Mouse (Mus musculus) kidney, adult 2 months (tissue): Measurements from ENCODE around the gene Rasal2. TPM values are rescaled to one million over a fixed set of nuclear protein-coding genes. Genes with fewer than 3 reads are reported as not detected.
A peak's percentile ranks its signal among the peaks of the same experiment; 100 is the strongest.

Experiments used
- DNase-seq: peaks from one replicate; pipeline ENCODE4 v3.0.0; 2021
- H3K27ac ChIP-seq: fragments of 200-500 bp; 2 replicates; pipeline ENCODE4 v1.5.1; 2012; ENCODE audit warnings: low read depth, low read length, control low read depth, inconsistent platforms; ENCODE audit not compliant: insufficient read depth
- H3K27me3 ChIP-seq: fragments of 200-500 bp; replicated peaks from 2 replicates; pipeline ENCODE4 v1.6.1; 2012; ENCODE audit warnings: mild to moderate bottlenecking, moderate library complexity, low read length, inconsistent platforms; ENCODE audit not compliant: control insufficient read depth, insufficient read depth
- H3K36me3 ChIP-seq: fragments of 200-500 bp; 2 replicates; pipeline ENCODE4 v1.6.1; 2012; ENCODE audit warnings: mild to moderate bottlenecking, moderate library complexity, low read length, inconsistent platforms; ENCODE audit not compliant: control insufficient read depth, insufficient read depth
- H3K4me1 ChIP-seq: fragments of 200-500 bp; 2 replicates; pipeline ENCODE4 v1.6.1; 2011; ENCODE audit warnings: low read length; ENCODE audit not compliant: control insufficient read depth, insufficient read depth
- H3K4me3 ChIP-seq: fragments of 200-500 bp; 2 replicates; pipeline ENCODE4 v1.5.1; 2011; ENCODE audit warnings: mild to moderate bottlenecking, low read depth, low read length, control low read depth; ENCODE audit not compliant: insufficient read depth
- CTCF ChIP-seq: fragments of 200-500 bp; conservative IDR thresholded peaks from 2 replicates; pipeline ENCODE4 v1.5.1; 2011; ENCODE audit warnings: low read depth, mild to moderate bottlenecking, control low read depth, low read length, moderate library complexity, mixed read lengths; ENCODE audit not compliant: insufficient read depth, insufficient read length
- POLR2A ChIP-seq: fragments of 200-500 bp; IDR thresholded peaks from one replicate; pipeline ENCODE4 v1.6.1; 2011; ENCODE audit warnings: low read depth, low read length, control low read depth
- WGBS: fragments of 180-500 bp; shearing (Covaris S2); methylation state at CpG from one replicate; pipeline ENCODE4 v1.1.7; 2018; 5-methylcytosine and 5-hydroxymethylcytosine counted together
- polyA plus RNA-seq: library from polyadenylated mRNA; depleted of rRNA; stranded (reverse); fragments of >200 nt; gene quantifications from 2 replicates; pipeline ENCODE4 v1.2.3, GENCODE M21; 2012

Gene Rasal2
- polyA plus RNA-seq, 1 experiment, result 3.4 TPM

DNA sequence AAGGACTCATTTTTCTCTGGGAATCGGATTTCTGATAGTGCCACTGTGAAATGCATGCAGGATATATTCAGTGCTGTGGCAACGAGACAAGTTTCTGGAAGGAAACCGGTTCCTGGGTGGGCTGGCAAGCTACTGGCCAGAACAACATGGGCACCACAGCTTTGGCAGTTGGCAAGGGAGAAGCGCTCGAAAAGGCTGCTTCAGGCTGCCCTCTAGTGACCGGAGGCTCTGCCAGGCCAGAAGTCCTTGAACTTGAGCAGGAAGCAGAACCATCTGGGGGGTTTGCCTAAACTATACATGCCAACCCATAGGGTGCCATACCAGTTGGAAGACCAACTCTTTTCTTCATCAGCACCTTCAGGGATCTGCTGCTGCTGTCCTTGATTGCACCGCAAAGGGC is 33.9 kb upstream of the Rasal2 start:
- TF ChIP-seq POLR2A, result no peak
- TF ChIP-seq CTCF, result peak; percentile 70
- H3K36me3 ChIP-seq, result no peaks in the 10 kb centered on the region
- H3K4me1 ChIP-seq, result no peaks in the 10 kb centered on the region
- H3K4me3 ChIP-seq, result no peak overlapping the region
- no peaks in the 10 kb centered on the region for H3K27me3 ChIP-seq
- 45% methylated on average over 7 of the region's 7 CpGs for WGBS
- peak; percentile 84 for DNase-seq
- H3K27ac ChIP-seq, result no peak overlapping the region

GRCm38 (mm10) chr1:157445398-157445910 is 33.1 kb upstream of the Rasal2 start:
- no peak for DNase-seq
- no peaks in the 10 kb centered on the region for H3K27me3 ChIP-seq
- H3K4me3 ChIP-seq, result no peak overlapping the region
- no peak overlapping the region for H3K27ac ChIP-seq
- H3K4me1 ChIP-seq, result 0 out of 2 replicates have a peak, but pooled peaks cover 1% of the 10 kb centered on the region
- no peaks in the 10 kb centered on the region for H3K36me3 ChIP-seq
- TF ChIP-seq CTCF (no peak), POLR2A (no peak)
- 84% methylated on average over 6 of the region's 6 CpGs for WGBS

DNA sequence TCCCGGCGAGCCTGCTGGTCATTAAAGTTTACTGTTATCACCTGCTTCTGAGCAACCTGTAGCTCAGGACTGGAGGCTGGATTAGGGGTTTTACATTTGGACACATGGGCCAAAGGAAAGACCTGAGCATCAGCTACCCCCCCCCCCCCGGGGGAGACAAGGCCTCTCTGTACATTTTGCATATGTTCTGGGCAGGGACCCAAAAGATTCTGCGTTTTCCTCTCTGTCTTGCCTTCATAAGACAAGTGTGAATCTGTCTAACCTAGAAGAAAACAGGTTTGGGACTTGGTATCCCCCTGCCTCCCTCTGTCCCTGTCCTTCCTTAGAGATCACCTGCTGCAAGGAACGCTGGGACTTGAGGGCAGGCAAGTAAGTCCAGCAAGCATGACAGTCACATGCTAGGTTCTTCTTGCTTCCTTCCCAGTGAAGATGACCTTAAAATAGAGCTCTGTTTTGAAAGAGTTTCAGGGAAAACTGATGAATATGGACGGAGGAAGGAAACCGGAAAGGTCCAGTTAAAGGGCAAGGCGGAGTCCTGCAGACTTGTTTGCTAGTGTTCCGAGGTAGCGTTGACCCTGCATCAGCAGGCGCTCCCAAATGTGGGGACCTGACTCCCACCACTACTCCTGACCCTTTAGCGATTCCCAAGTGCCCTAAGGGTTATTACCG is 32.4 kb upstream of the Rasal2 start:
- peaks cover 3% of the 10 kb centered on the region; the same call in 1 of the 2 replicates for H3K4me1 ChIP-seq
- no peaks in the 10 kb centered on the region for H3K36me3 ChIP-seq
- no peak for TF ChIP-seq CTCF
- no peak for TF ChIP-seq POLR2A
- 72% methylated on average over 13 of the region's 13 CpGs for WGBS
- DNase-seq, result peak; percentile 51
- no peak overlapping the region for H3K4me3 ChIP-seq
- H3K27ac ChIP-seq, result peak overlapping the region; percentile 67
- no peaks in the 10 kb centered on the region for H3K27me3 ChIP-seq

- Histone ChIP-seq H3K27ac (peak overlapping the region; percentile 67), H3K4me3 (no peak overlapping the region), H3K4me1 (peaks cover 3% of the 10 kb centered on the region; the same call in 1 of the 2 replicates), H3K27me3 (no peaks in the 10 kb centered on the region), H3K36me3 (no peaks in the 10 kb centered on the region)
- WGBS, result 56% methylated on average over 19 of the region's 19 CpGs
- no peak for DNase-seq
- TF ChIP-seq CTCF (no peak), POLR2A (no peak)
Measured at GRCm38 (mm10) chr1:157443723-157444561, 31.5 kb upstream of the Rasal2 start.

GRCm38 (mm10) chr1:157443026-157443722 is 30.8 kb upstream of the Rasal2 start:
- 54% methylated on average over 14 of the region's 14 CpGs for WGBS
- TF ChIP-seq CTCF, result no peak
- TF ChIP-seq POLR2A, result no peak
- DNase-seq, result peak; percentile 74
- no peaks in the 10 kb centered on the region for H3K27me3 ChIP-seq
- H3K4me3 ChIP-seq, result no peak overlapping the region
- H3K27ac ChIP-seq, result no peak overlapping the region; the same call in 1 of the 2 replicates
- peaks cover 3% of the 10 kb centered on the region; the same call in 1 of the 2 replicates for H3K4me1 ChIP-seq
- H3K36me3 ChIP-seq, result no peaks in the 10 kb centered on the region

DNA sequence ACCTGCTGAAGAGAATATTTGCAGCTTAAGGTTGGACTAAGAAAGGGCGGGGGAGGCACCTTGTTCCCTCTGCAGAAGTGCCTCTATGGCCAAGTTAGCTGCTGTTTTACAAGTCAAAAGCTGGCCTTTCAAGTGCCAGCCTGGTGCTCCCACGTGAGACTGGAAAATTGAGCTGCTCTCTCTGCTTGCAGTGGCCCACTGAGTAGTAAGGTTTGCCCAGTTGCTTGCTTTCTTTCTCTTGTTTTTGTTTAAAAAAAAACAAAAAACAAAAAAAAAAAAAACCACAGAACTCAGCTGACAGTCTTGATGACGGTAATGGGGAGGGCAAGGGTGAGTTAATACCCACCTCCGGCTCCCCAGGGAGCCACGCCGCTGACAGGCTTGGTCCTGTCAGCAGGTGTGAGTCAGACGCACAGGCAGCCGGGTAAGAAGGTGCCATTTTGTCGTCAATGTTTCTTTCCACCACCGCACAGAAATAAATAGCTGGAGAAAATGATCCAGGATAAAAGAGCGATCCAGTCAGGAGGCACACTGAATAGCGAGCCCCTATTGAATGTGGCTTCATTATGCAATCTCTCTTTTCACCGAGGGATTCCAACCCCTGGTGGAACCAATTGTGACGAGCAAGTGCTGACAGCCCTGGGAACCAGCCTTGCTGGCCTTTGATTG is 27.7 kb upstream of the Rasal2 start:
- H3K36me3 ChIP-seq, result no peaks in the 10 kb centered on the region
- H3K27me3 ChIP-seq, result no peaks in the 10 kb centered on the region
- TF ChIP-seq POLR2A (no peak), CTCF (no peak)
- peaks cover 3% of the 10 kb centered on the region; the same call in 1 of the 2 replicates for H3K4me1 ChIP-seq
- no peak overlapping the region for H3K27ac ChIP-seq
- DNase-seq, result no peak
- no peak overlapping the region for H3K4me3 ChIP-seq
- WGBS, result 32% methylated on average over 14 of the region's 14 CpGs
